Mouse (Mus musculus): ENCODE data around the gene Epyc. TPM values are rescaled to one million over a fixed set of nuclear protein-coding genes. Genes with fewer than 3 reads are reported as not detected.
"Not testable (repeated sequence)": the region's sequence is repeated elsewhere in the genome, so short reads cannot be mapped to it uniquely, and the experiment has no call there.

Gene Epyc
- polyA plus RNA-seq, 1 experiment from 2014 or later = 2.2 TPM

GRCm38 (mm10) chr10:97715289-97715906 lies 71.5 kb downstream of the Epyc start:
- ATAC-seq (ENCODE audit: low read depth) = no peak
- H3K9ac ChIP-seq = no peak overlapping the region

GRCm38 (mm10) chr10:97717233-97717632 lies 73.4 kb downstream of the Epyc start:
- Histone ChIP-seq H3K4me2 (no peak overlapping the region), H3K36me3 (no peaks in the 10 kb centered on the region), H3K4me3 (no peak overlapping the region), H3K4me1 (replicated peaks) (no peaks in the 10 kb centered on the region), H3K9ac (no peak overlapping the region), H3K9me3 (no peaks in the 10 kb centered on the region), H3K27me3 (no peaks in the 10 kb centered on the region), H3K27ac (replicated peaks) (no peak overlapping the region)
- WGBS = 64% methylated on average over 1 of the region's 1 CpGs
- ATAC-seq (ENCODE audit: low read depth) = no peak

More at GRCm38 (mm10) chr10:97715289-97715906, 71.5 kb downstream of the Epyc start:
- Histone ChIP-seq H3K4me2 (no peak overlapping the region), H3K4me3 (no peak overlapping the region), H3K9me3 (no peaks in the 10 kb centered on the region), H3K36me3 (no peaks in the 10 kb centered on the region), H3K27ac (replicated peaks) (no peak overlapping the region), H3K4me1 (replicated peaks) (no peaks in the 10 kb centered on the region), H3K27me3 (no peaks in the 10 kb centered on the region)
- 80% methylated on average over 3 of the region's 3 CpGs for WGBS

GRCm38 (mm10) chr10:97718021-97718420 lies 74.2 kb downstream of the Epyc start:
- H3K4me3 ChIP-seq = no peak overlapping the region
- H3K4me1 ChIP-seq (replicated peaks) = no peaks in the 10 kb centered on the region
- no peaks in the 10 kb centered on the region for H3K36me3 ChIP-seq
- no peak overlapping the region for H3K27ac ChIP-seq (replicated peaks)
- no peak overlapping the region for H3K4me2 ChIP-seq
- WGBS = 78% methylated on average over 2 of the region's 2 CpGs
- H3K27me3 ChIP-seq = no peaks in the 10 kb centered on the region
- no peak for ATAC-seq (ENCODE audit: low read depth)
- H3K9ac ChIP-seq = no peak overlapping the region
- no peaks in the 10 kb centered on the region for H3K9me3 ChIP-seq

- Histone ChIP-seq H3K4me2 (no peak overlapping the region), H3K4me3 (no peak overlapping the region), H3K27ac (replicated peaks) (no peak overlapping the region), H3K9me3 (no peaks in the 10 kb centered on the region), H3K4me1 (replicated peaks) (no peaks in the 10 kb centered on the region), H3K36me3 (no peaks in the 10 kb centered on the region), H3K9ac (no peak overlapping the region), H3K27me3 (no peaks in the 10 kb centered on the region)
- 84% methylated on average over 1 of the region's 1 CpGs for WGBS
- no peak for ATAC-seq (ENCODE audit: low read depth)
These were observed 76.8 kb downstream of the Epyc start for GRCm38 (mm10) chr10:97720625-97721024.

GRCm38 (mm10) chr10:97722709-97723108 lies 78.8 kb downstream of the Epyc start:
- Histone ChIP-seq H3K36me3 (no peaks in the 10 kb centered on the region), H3K27ac (replicated peaks) (no peak overlapping the region), H3K4me1 (replicated peaks) (no peaks in the 10 kb centered on the region), H3K9me3 (no peaks in the 10 kb centered on the region), H3K9ac (no peak overlapping the region), H3K4me3 (no peak overlapping the region), H3K4me2 (no peak overlapping the region), H3K27me3 (no peaks in the 10 kb centered on the region)
- no peak for ATAC-seq (ENCODE audit: low read depth)
- WGBS = 90% methylated on average over 9 of the region's 9 CpGs

- no peaks in the 10 kb centered on the region for H3K4me1 ChIP-seq (replicated peaks)
- 58% methylated on average over 1 of the region's 1 CpGs for WGBS
These were observed 82.1 kb downstream of the Epyc start for GRCm38 (mm10) chr10:97725929-97726328.

GRCm38 (mm10) chr10:97726655-97727054 lies 82.8 kb downstream of the Epyc start, which contains the start of gene C030005K15Rik:
TSS of gene C030005K15Rik (minus strand) at chr10:97726755.
- not testable (repeated sequence) for H3K4me3 ChIP-seq; ATAC-seq (ENCODE audit: low read depth); H3K9ac ChIP-seq; H3K4me2 ChIP-seq; H3K4me1 ChIP-seq (replicated peaks); H3K27me3 ChIP-seq; H3K9me3 ChIP-seq; H3K36me3 ChIP-seq; H3K27ac ChIP-seq (replicated peaks)

More at GRCm38 (mm10) chr10:97725929-97726328, 82.1 kb downstream of the Epyc start:
- H3K9ac ChIP-seq = no peak overlapping the region
- no peak overlapping the region for H3K4me3 ChIP-seq
- no peak for ATAC-seq (ENCODE audit: low read depth)
- no peak overlapping the region for H3K27ac ChIP-seq (replicated peaks)
- H3K4me2 ChIP-seq = no peak overlapping the region
- no peaks in the 10 kb centered on the region for H3K36me3 ChIP-seq
- H3K27me3 ChIP-seq = no peaks in the 10 kb centered on the region
- H3K9me3 ChIP-seq = no peaks in the 10 kb centered on the region

Other genes starting within 250 kb of the Epyc start
- 142 and 150 TPM in 2 replicates for gene Dcn, start 164.5 kb upstream of the Epyc start, polyA plus RNA-seq (2015; fragmentation: Nextera tagmentation; extraction: Ambion mirVana)
- 53.2 and 57.4 TPM in 2 replicates for gene Lum, start 78.9 kb upstream of the Epyc start, polyA plus RNA-seq (2015; fragmentation: Nextera tagmentation; extraction: Ambion mirVana)
- gene Kera, start 37.2 kb upstream of the Epyc start, polyA plus RNA-seq (2015; fragmentation: Nextera tagmentation; extraction: Ambion mirVana) = 0.08 TPM in 1 of 2 replicates, not detected in the other
- gene Ccer1, start 49.0 kb downstream of the Epyc start, polyA plus RNA-seq (2015; fragmentation: Nextera tagmentation; extraction: Ambion mirVana) = not detected in 2 replicates
- not detected in 2 replicates for gene C030005K15Rik, start 82.7 kb downstream of the Epyc start, polyA plus RNA-seq (2015; fragmentation: Nextera tagmentation; extraction: Ambion mirVana)

Measured in neural tube, embryonic 13.5 days (tissue).